ENCODE assay signal across 17 mouse cellular contexts in the genomic region with DNA sequence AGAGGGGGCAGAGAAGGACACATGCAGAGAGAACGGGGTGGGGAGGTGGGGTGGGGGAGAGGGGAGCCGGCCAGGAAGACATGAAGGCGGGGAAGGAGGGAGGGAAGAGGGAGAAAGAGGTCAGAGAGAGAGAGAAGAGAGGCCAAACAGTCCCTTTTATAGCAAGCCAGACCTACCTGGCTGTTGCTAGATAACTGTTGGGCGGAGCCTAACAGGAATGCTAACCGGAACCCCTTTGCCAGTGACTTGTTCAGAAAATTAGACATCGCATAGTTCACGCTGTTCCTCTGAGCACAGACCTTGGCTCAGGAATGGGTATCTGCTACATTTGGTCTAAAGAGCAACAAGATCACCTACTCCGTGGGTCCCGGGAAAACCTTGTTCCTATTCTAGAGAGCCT. TPM values are rescaled to one million over a fixed set of nuclear protein-coding genes. Genes with fewer than 3 reads are reported as not detected.
A peak's percentile ranks its signal among the peaks of the same experiment; 100 is the strongest.
DNase-seq lines count a peak whose midpoint lies in the region; ATAC-seq and TF ChIP-seq lines count a peak whose summit lies in the region.
"Had no signal": no experiment of that assay in that cellular context is flagged by ENCODE, and none has a peak within 500 bp of the region (broad histone marks: within the 10 kb centered on the region; RNA-seq: fewer than 3 reads in every experiment).

No protein-coding gene starts in this region.

- H3K4me1 ChIP-seq in heart, postnatal 0 days (ENCODE audit: control insufficient read depth, insufficient read depth) = no peaks in the 10 kb centered on the region
- H3K4me1 ChIP-seq in lung, postnatal 0 days (ENCODE audit: insufficient read depth, low read depth, low read length) = no peaks in the 10 kb centered on the region
- H3K4me1 ChIP-seq in intestine, embryonic 15.5 days (replicated peaks) = no peaks in the 10 kb centered on the region
- H3K4me1 ChIP-seq: embryonic facial prominence, embryonic 12.5 days had no signal

- DNase-seq in heart, postnatal 0 days (ENCODE audit: low spot score) = no peak
- DNase-seq in heart, adult 9 months (ENCODE audit: low spot score in 2 of 2) = no peak
- peak; percentile 37 for DNase-seq in lung, postnatal 0 days (ENCODE audit: low spot score)
- DNase-seq in lung, adult 18-20 months = no peak
- no peak for DNase-seq in left cerebral cortex, postnatal 36 days (ENCODE audit: low spot score in 2 of 2)
- DNase-seq in layer of hippocampus, adult 11-12 months (ENCODE audit: low spot score) = no peak
- DNase-seq: cerebellum, adult 11-12 months; forebrain, postnatal 0 days; gastrocnemius, adult 2 months; heart, adult 18-20 months; kidney, adult 2 months; kidney, postnatal 4 days had no signal

- no peak overlapping the region for H3K9ac ChIP-seq in heart, postnatal 0 days (replicated peaks; ENCODE audit: low read depth, low read length)
- H3K9ac ChIP-seq in lung, postnatal 0 days (replicated peaks; ENCODE audit: low read depth) = no peak overlapping the region
- no peak overlapping the region for H3K9ac ChIP-seq in intestine, embryonic 15.5 days
- H3K9ac ChIP-seq: embryonic facial prominence, embryonic 12.5 days; forebrain, postnatal 0 days; hindbrain, embryonic 14.5 days had no signal

- no peak overlapping the region for H3K4me3 ChIP-seq in heart, postnatal 0 days (ENCODE audit: low read depth, low read length)
- no peak overlapping the region for H3K4me3 ChIP-seq in lung, postnatal 0 days (ENCODE audit: low read depth, low read length)
- no peak overlapping the region for H3K4me3 ChIP-seq in intestine, embryonic 15.5 days (replicated peaks)
- H3K4me3 ChIP-seq: embryonic facial prominence, embryonic 12.5 days; gastrocnemius, adult 2 months; myocyte had no signal

- 52% methylated on average over 9 of the region's 9 CpGs for WGBS in heart, postnatal 0 days
- WGBS in lung, postnatal 0 days = 38% methylated on average over 9 of the region's 9 CpGs
- WGBS in intestine, embryonic 15.5 days = 41% methylated on average over 9 of the region's 9 CpGs

- peak overlapping the region; percentile 9; the same call in 1 of the 2 replicates for H3K4me2 ChIP-seq in heart, postnatal 0 days (ENCODE audit: low read depth, low read length)
- peak overlapping the region; percentile 40 for H3K4me2 ChIP-seq in lung, postnatal 0 days (replicated peaks; ENCODE audit: low read depth, low read length)
- H3K4me2 ChIP-seq in intestine, embryonic 15.5 days (replicated peaks) = peak overlapping the region; percentile 43; the same call in 1 of the 2 replicates
- H3K4me2 ChIP-seq: embryonic facial prominence, embryonic 12.5 days; hindbrain, embryonic 14.5 days; midbrain, embryonic 11.5 days had no signal

- no peaks in the 10 kb centered on the region for H3K9me3 ChIP-seq in heart, postnatal 0 days (replicated peaks; ENCODE audit: control insufficient read depth, low read length)
- H3K9me3 ChIP-seq in lung, postnatal 0 days (ENCODE audit: low read length) = no peaks in the 10 kb centered on the region
- H3K9me3 ChIP-seq in intestine, embryonic 15.5 days = no peaks in the 10 kb centered on the region
- H3K9me3 ChIP-seq: embryonic facial prominence, embryonic 12.5 days had no signal

- no peak overlapping the region for H3K27ac ChIP-seq in heart, postnatal 0 days (ENCODE audit: low read depth)
- H3K27ac ChIP-seq in lung, postnatal 0 days (ENCODE audit: low read length) = no peak overlapping the region
- H3K27ac ChIP-seq in intestine, embryonic 15.5 days = no peak overlapping the region
- H3K27ac ChIP-seq: embryonic facial prominence, embryonic 12.5 days; gastrocnemius, adult 2 months; hindbrain, embryonic 14.5 days had no signal

- H3K27me3 ChIP-seq in heart, postnatal 0 days (ENCODE audit: control insufficient read depth, insufficient read depth, low read length) = no peaks in the 10 kb centered on the region
- H3K27me3 ChIP-seq in lung, postnatal 0 days (replicated peaks; ENCODE audit: insufficient read depth, low read length) = no peaks in the 10 kb centered on the region
- H3K27me3 ChIP-seq in intestine, embryonic 15.5 days (replicated peaks) = no peaks in the 10 kb centered on the region
- H3K27me3 ChIP-seq: embryonic facial prominence, embryonic 12.5 days had no signal

- intact Hi-C loops in left cerebral cortex, postnatal 36 days (cut with DNase I) = no loop called here

- TF ChIP-seq EP300 in heart, postnatal 0 days (IDR thresholded peaks at IDR 0.05; ENCODE audit: low read depth) = no peak
- no peak for TF ChIP-seq EP300 in lung, postnatal 0 days (IDR thresholded peaks at IDR 0.05)

- H3K36me3 ChIP-seq in heart, postnatal 0 days (replicated peaks; ENCODE audit: control insufficient read depth, insufficient read depth, low read length) = no peaks in the 10 kb centered on the region
- no peaks in the 10 kb centered on the region for H3K36me3 ChIP-seq in lung, postnatal 0 days (ENCODE audit: insufficient read depth, low read length)
- H3K36me3 ChIP-seq in intestine, embryonic 15.5 days = no peaks in the 10 kb centered on the region
- H3K36me3 ChIP-seq: embryonic facial prominence, embryonic 12.5 days had no signal

- no peak for ATAC-seq in heart, postnatal 0 days (ENCODE audit: insufficient read depth, low read depth)
- peak; percentile 32; the same call in 1 of the 2 replicates for ATAC-seq in lung, postnatal 0 days
- peak; percentile 51; the same call in 1 of the 2 replicates for ATAC-seq in intestine, embryonic 15.5 days
- ATAC-seq: forebrain, postnatal 0 days had no signal

- TF ChIP-seq CTCF in heart, postnatal 0 days (IDR thresholded peaks at IDR 0.05; ENCODE audit: low read depth) = no peak
- no peak for TF ChIP-seq CTCF in lung, postnatal 0 days (IDR thresholded peaks at IDR 0.05)

RNA-seq across cellular contexts. Expression of a gene that starts 6.7 kb away (rescaled TPM):
- total RNA-seq in heart, postnatal 0 days (2014; rRNA removed; ENCODE audit: low replicate concordance) = 3.9 and 15.7 TPM in 2 replicates
- polyA plus RNA-seq in heart, postnatal 0 days (2015; fragmentation: Nextera tagmentation; extraction: Ambion mirVana) = 8.7 and 9.5 TPM in 2 replicates
- polyA plus RNA-seq in lung, postnatal 0 days (2015; fragmentation: Nextera tagmentation; extraction: Ambion mirVana) = 12.1 and 12.9 TPM in 2 replicates
- 25.1 and 25.3 TPM in 2 replicates for polyA plus RNA-seq in intestine, embryonic 15.5 days (2015; fragmentation: Nextera tagmentation; extraction: Ambion mirVana)
- total RNA-seq in left cerebral cortex, postnatal 36 days (2021) = 10 to 100 TPM; 35.0 to 58.2 TPM
